In genomic region chr4:109983281-109984001, GRCm38 (mm10) we compare ENCODE assay signal across 8 mouse cellular contexts. TPM values are rescaled to one million over a fixed set of nuclear protein-coding genes. Genes with fewer than 3 reads are reported as not detected.
DNase-seq lines count a peak whose midpoint lies in the region; ATAC-seq and TF ChIP-seq lines count a peak whose summit lies in the region.

No protein-coding gene starts in this region.

- peak overlapping the region; percentile 94 for H3K27ac ChIP-seq in forebrain, embryonic 12.5 days
- no peak overlapping the region for H3K27ac ChIP-seq in limb, embryonic 14.5 days (replicated peaks; ENCODE audit: low read depth, low read length)

- peak overlapping the region; percentile 67 for H3K4me2 ChIP-seq in forebrain, embryonic 12.5 days
- H3K4me2 ChIP-seq in limb, embryonic 14.5 days (replicated peaks; ENCODE audit: low read depth, low read length, severe bottlenecking): no peak overlapping the region; the same call in 1 of the 2 replicates

- H3K4me3 ChIP-seq in forebrain, embryonic 12.5 days (replicated peaks): peak overlapping the region; percentile 66
- peak overlapping the region; percentile 17 for H3K4me3 ChIP-seq in limb, embryonic 14.5 days (replicated peaks; ENCODE audit: low read length)

- DNase-seq in heart, adult 11 months: peak; percentile 74
- DNase-seq in heart, postnatal 36 days: no peak
- DNase-seq in B cell, adult 2 months: peak; percentile 7 to 12
- DNase-seq in limb, embryonic 14.5 days (ENCODE audit: low spot score): no peak
- no peak for DNase-seq in thymus, adult 18-20 months
- no peak for DNase-seq in cerebellum, adult 11 months
- no peak for DNase-seq in spleen, adult 18-20 months

- intact Hi-C loops in heart, postnatal 36 days (cut with DNase I): no loop called here

- ATAC-seq in forebrain, embryonic 12.5 days (ENCODE audit: low FRiP score): peak; percentile 18; the same call in 1 of the 2 replicates
- ATAC-seq in limb, embryonic 14.5 days (ENCODE audit: low FRiP score, low read depth): no peak

- no peaks in the 10 kb centered on the region for H3K9me3 ChIP-seq in forebrain, embryonic 12.5 days
- no peaks in the 10 kb centered on the region for H3K9me3 ChIP-seq in limb, embryonic 14.5 days (ENCODE audit: control insufficient read depth, low read length)

- peaks cover 96% of the 10 kb centered on the region for H3K27me3 ChIP-seq in forebrain, embryonic 12.5 days
- H3K27me3 ChIP-seq in limb, embryonic 14.5 days (ENCODE audit: control insufficient read depth, insufficient read depth, low read length): peaks cover 97% of the 10 kb centered on the region

- H3K9ac ChIP-seq in forebrain, embryonic 12.5 days: peak overlapping the region; percentile 89
- H3K9ac ChIP-seq in limb, embryonic 14.5 days (ENCODE audit: low read depth, low read length, severe bottlenecking): no peak overlapping the region

- peaks cover 46% of the 10 kb centered on the region for H3K4me1 ChIP-seq in forebrain, embryonic 12.5 days
- peaks cover 19% of the 10 kb centered on the region for H3K4me1 ChIP-seq in limb, embryonic 14.5 days (ENCODE audit: control insufficient read depth, insufficient read depth, low read length)

- no peak for TF ChIP-seq POLR2A in limb, embryonic 14.5 days (IDR thresholded peaks at IDR 0.05; ENCODE audit: borderline replicate concordance, extremely low read depth, insufficient read depth, insufficient read length)

- peaks cover 14% of the 10 kb centered on the region for H3K36me3 ChIP-seq in forebrain, embryonic 12.5 days (replicated peaks)
- no peaks in the 10 kb centered on the region for H3K36me3 ChIP-seq in limb, embryonic 14.5 days (ENCODE audit: control insufficient read depth, insufficient read depth, low read length)

- WGBS in forebrain, embryonic 12.5 days: under 1% methylated on average over 49 of the region's 49 CpGs
- WGBS in limb, embryonic 14.5 days: 1% methylated on average over 49 of the region's 49 CpGs

RNA-seq across cellular contexts. Expression of gene Dmrta2, which starts 5.6 kb away (rescaled TPM):
- under 1 TPM; 0.08 to 0.16 TPM for total RNA-seq in heart, postnatal 36 days (2021)
- 8.5 and 9.7 TPM in 2 replicates for polyA plus RNA-seq in forebrain, embryonic 12.5 days (2016; fragmentation: Nextera tagmentation; extraction: Ambion mirVana)
- polyA plus RNA-seq in limb, embryonic 14.5 days (2012; rRNA removed): 0.82 and 1.2 TPM in 2 replicates
- polyA plus RNA-seq in limb, embryonic 14.5 days (2014; fragmentation: Nextera tagmentation; extraction: Ambion mirVana): not detected in 2 replicates

Comparison
In these comparisons a context has a peak if more than half of its experiments do, and no peak if none do; other contexts are left out.
1. DNase-seq: peak in heart, adult 11 months (single experiment) and B cell, adult 2 months (2 of 2); none in heart, postnatal 36 days (0 of 2), limb, embryonic 14.5 days (single experiment), thymus, adult 18-20 months (0 of 2), cerebellum, adult 11 months (single experiment) and spleen, adult 18-20 months (0 of 2).